Mouse (Mus musculus) intestine, embryonic 16.5 days (tissue): ENCODE data around the gene Phf11a. TPM values are rescaled to one million over a fixed set of nuclear protein-coding genes. Genes with fewer than 3 reads are reported as not detected.
"Not testable (repeated sequence)": the region's sequence is repeated elsewhere in the genome, so short reads cannot be mapped to it uniquely, and the experiment has no call there.

Experiments
- ATAC-seq: fragments of 200-750 bp; cut with Nextera tagmentation; 2 replicates; pipeline ENCODE4 v1.8.0; 2017; ENCODE audit warnings: moderate TSS enrichment, moderate library complexity
- H3K27ac ChIP-seq: fragments of 300-500 bp; sonication (generic); 2 replicates; pipeline ENCODE4 v1.5.1; 2014; ENCODE audit warnings: mild to moderate bottlenecking, low read length
- H3K27me3 ChIP-seq: fragments of 300-500 bp; sonication (generic); replicated peaks from 2 replicates; pipeline ENCODE4 v1.6.1; 2014; ENCODE audit warnings: low read length, control low read depth, mixed read lengths; ENCODE audit not compliant: control insufficient read depth, insufficient read depth
- H3K36me3 ChIP-seq: fragments of 300-500 bp; sonication (generic); 2 replicates; pipeline ENCODE4 v1.6.1; 2014; ENCODE audit warnings: low read length, control low read depth; ENCODE audit not compliant: control insufficient read depth, insufficient read depth
- H3K4me1 ChIP-seq: fragments of 300-500 bp; sonication (generic); 2 replicates; pipeline ENCODE4 v1.6.1; 2014; ENCODE audit warnings: low read length, control low read depth, mixed read lengths; ENCODE audit not compliant: control insufficient read depth, insufficient read depth
- H3K4me2 ChIP-seq: fragments of 300-500 bp; sonication (generic); 2 replicates; pipeline ENCODE4 v1.6.1; 2014; ENCODE audit warnings: low read depth, low read length, control low read depth
- H3K4me3 ChIP-seq: fragments of 300-500 bp; sonication (generic); 2 replicates; pipeline ENCODE4 v1.5.1; 2014; ENCODE audit warnings: mild to moderate bottlenecking, low read length
- H3K9ac ChIP-seq: fragments of 300-500 bp; sonication (generic); 2 replicates; pipeline ENCODE4 v1.6.1; 2014; ENCODE audit warnings: low read depth, low read length
- H3K9me3 ChIP-seq: fragments of 300-500 bp; sonication (generic); 2 replicates; pipeline ENCODE4 v1.6.1; 2016; ENCODE audit warnings: low read length, control low read depth; ENCODE audit not compliant: control insufficient read depth
- WGBS: fragments of 180-500 bp; shearing (Covaris S2); extraction: QIAGEN DNeasy Blood & Tissue Kit; methylation state at CpG from one replicate; pipeline ENCODE4 v1.1.7; 2014; 5-methylcytosine and 5-hydroxymethylcytosine counted together
- polyA plus RNA-seq: library from polyadenylated mRNA; unstranded; fragments of >200 nt; fragmentation: Nextera tagmentation; extraction: Ambion mirVana; gene quantifications from 2 replicates; pipeline ENCODE4 v1.2.1, GENCODE M21; 2015

Gene Phf11a
- polyA plus RNA-seq, result 0.13 and 0.17 TPM in 2 replicates

GRCm38 (mm10) chr14:59297391-59297790, at the start of gene Phf11a:
Gene Phf11a (minus strand): TSS chr14:59297522.
- not testable (repeated sequence) for H3K36me3 ChIP-seq, H3K4me1 ChIP-seq, H3K9me3 ChIP-seq, H3K27me3 ChIP-seq, ATAC-seq, H3K4me2 ChIP-seq, H3K4me3 ChIP-seq, H3K27ac ChIP-seq, H3K9ac ChIP-seq
- WGBS, result 80% methylated on average over 1 of the region's 1 CpGs

GRCm38 (mm10) chr14:59341189-59341588, 43.9 kb upstream of the Phf11a start, which contains the start of gene Phf11b:
Gene Phf11b (minus strand): TSS chr14:59341351.
- not testable (repeated sequence) for H3K9ac ChIP-seq, H3K27me3 ChIP-seq, ATAC-seq, H3K9me3 ChIP-seq, H3K36me3 ChIP-seq, H3K27ac ChIP-seq, H3K4me2 ChIP-seq, H3K4me3 ChIP-seq, H3K4me1 ChIP-seq
- WGBS, result 64% methylated on average over 1 of the region's 1 CpGs

GRCm38 (mm10) chr14:59339541-59339940, 42.2 kb upstream of the Phf11a start:
- WGBS, result 90% methylated on average over 1 of the region's 1 CpGs
- Histone ChIP-seq H3K4me2 (no peak overlapping the region), H3K27me3 (no peaks in the 10 kb centered on the region), H3K4me3 (no peak overlapping the region), H3K9ac (no peak overlapping the region), H3K9me3 (no peaks in the 10 kb centered on the region), H3K27ac (no peak overlapping the region), H3K4me1 (no peaks in the 10 kb centered on the region), H3K36me3 (no peaks in the 10 kb centered on the region)
- ATAC-seq, result no peak

- not testable (repeated sequence) for H3K27me3 ChIP-seq, H3K4me1 ChIP-seq, H3K36me3 ChIP-seq, H3K27ac ChIP-seq, H3K9ac ChIP-seq, H3K4me2 ChIP-seq, ATAC-seq, H3K9me3 ChIP-seq, H3K4me3 ChIP-seq
- 89% methylated on average over 3 of the region's 3 CpGs for WGBS
Observed at GRCm38 (mm10) chr14:59336056-59336455, 38.7 kb upstream of the Phf11a start.

- H3K27me3 ChIP-seq, H3K4me1 ChIP-seq, H3K4me3 ChIP-seq, H3K9ac ChIP-seq, H3K4me2 ChIP-seq, H3K36me3 ChIP-seq, H3K27ac ChIP-seq, H3K9me3 ChIP-seq, ATAC-seq: not testable (repeated sequence)
- 46% methylated on average over 3 of the region's 3 CpGs for WGBS
Observed at GRCm38 (mm10) chr14:59330499-59330898, 33.2 kb upstream of the Phf11a start.

- H3K27me3 ChIP-seq, H3K4me1 ChIP-seq, H3K9ac ChIP-seq, H3K9me3 ChIP-seq, H3K27ac ChIP-seq, H3K36me3 ChIP-seq, H3K4me2 ChIP-seq, ATAC-seq, H3K4me3 ChIP-seq: not testable (repeated sequence)
- 82% methylated on average over 6 of the region's 6 CpGs for WGBS
Observed at GRCm38 (mm10) chr14:59319970-59320369, 22.6 kb upstream of the Phf11a start.

- not testable (repeated sequence) for ATAC-seq, H3K4me2 ChIP-seq, H3K27me3 ChIP-seq, H3K27ac ChIP-seq, H3K4me1 ChIP-seq, H3K9ac ChIP-seq, H3K36me3 ChIP-seq, H3K9me3 ChIP-seq, H3K4me3 ChIP-seq
- WGBS, result 89% methylated on average over 3 of the region's 3 CpGs
Observed at GRCm38 (mm10) chr14:59319036-59319435, 21.7 kb upstream of the Phf11a start.

- not testable (repeated sequence) for ATAC-seq, H3K9me3 ChIP-seq, H3K4me3 ChIP-seq, H3K9ac ChIP-seq, H3K4me2 ChIP-seq, H3K27me3 ChIP-seq, H3K4me1 ChIP-seq, H3K27ac ChIP-seq, H3K36me3 ChIP-seq
Observed at GRCm38 (mm10) chr14:59291769-59292168, 5.6 kb downstream of the Phf11a start.

GRCm38 (mm10) chr14:59274961-59275360, 22.4 kb downstream of the Phf11a start:
- H3K9me3 ChIP-seq, H3K27me3 ChIP-seq, ATAC-seq, H3K4me1 ChIP-seq, H3K4me2 ChIP-seq, H3K36me3 ChIP-seq, H3K4me3 ChIP-seq, H3K27ac ChIP-seq, H3K9ac ChIP-seq: not testable (repeated sequence)
- WGBS, result 91% methylated on average over 4 of the region's 4 CpGs

- Histone ChIP-seq H3K27ac (no peak within 1 kb of the TSS), H3K4me2 (no peak within 1 kb of the TSS), H3K36me3 (no peaks in the 10 kb centered on the region), H3K27me3 (no peaks in the 10 kb centered on the region), H3K4me1 (no peaks in the 10 kb centered on the region), H3K9ac (no peak within 1 kb of the TSS), H3K9me3 (no peaks in the 10 kb centered on the region), H3K4me3 (no peak within 1 kb of the TSS)
- 55% methylated on average over 3 of the region's 3 CpGs for WGBS
- no peak for ATAC-seq
Observed at GRCm38 (mm10) chr14:59260056-59260455, 37.3 kb downstream of the Phf11a start, which contains the start of gene Gm6904. Gene Gm6904 (minus strand): TSS chr14:59260216.
